Mouse (Mus musculus): ENCODE data around the gene Eno1.

DNA sequence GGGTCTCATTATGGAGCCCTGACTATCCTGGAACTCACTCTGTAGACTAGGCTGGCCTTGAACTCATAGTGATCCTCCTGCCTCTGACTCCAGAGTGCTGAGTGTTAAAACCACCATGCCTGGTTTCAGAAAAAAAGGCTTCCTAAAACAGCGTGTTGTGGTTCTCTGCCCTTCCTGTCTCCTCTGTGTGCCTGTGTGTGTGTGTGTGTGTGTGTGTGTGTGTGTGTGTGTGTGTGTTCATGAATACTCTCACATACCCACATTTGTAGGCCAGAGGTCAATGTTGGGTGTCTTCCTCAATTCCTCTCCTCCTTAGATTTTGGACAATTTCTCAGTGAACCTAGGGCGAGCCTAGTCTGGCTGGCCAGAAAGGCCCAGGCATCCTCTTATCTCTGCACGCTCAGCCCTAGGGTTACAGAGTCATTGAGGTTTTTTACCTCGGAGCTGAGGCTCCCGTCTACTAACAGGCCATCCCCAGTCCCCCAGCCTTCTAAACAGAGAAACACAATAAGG is 19.4 kb upstream of the Eno1 start:
- TF ChIP-seq CTCF (conservative IDR thresholded peaks at IDR 0.05 in 1 of 2, IDR thresholded peaks at IDR 0.05 in 1 of 2; ENCODE audit: low read depth in 2 of 2, low read length in 2 of 2), result no peak
- no peak for TF ChIP-seq MAFK (IDR thresholded peaks at IDR 0.05; ENCODE audit: insufficient replicate concordance, low read length)
- no peak for TF ChIP-seq POLR2AphosphoS2 (IDR thresholded peaks at IDR 0.05; ENCODE audit: low read depth, low read length)
- no peak for TF ChIP-seq ELF1 (IDR thresholded peaks at IDR 0.05; ENCODE audit: low read depth, low read length)
- TF ChIP-seq SIN3A (IDR thresholded peaks at IDR 0.05; ENCODE audit: low read length), result no peak

Measured in CH12.LX (cell line).